Comparison of ENCODE assay signal across 24 mouse cellular contexts in genomic region chr7:100128262-100129041, GRCm38 (mm10). TPM values are rescaled to one million over a fixed set of nuclear protein-coding genes. Genes with fewer than 3 reads are reported as not detected.
A peak's percentile ranks its signal among the peaks of the same experiment; 100 is the strongest.
DNase-seq lines count a peak whose midpoint lies in the region; ATAC-seq lines count a peak whose summit lies in the region.
"Had no signal": no experiment of that assay in that cellular context is flagged by ENCODE, and none has a peak within 500 bp of the region (broad histone marks: within the 10 kb centered on the region; RNA-seq: fewer than 3 reads in every experiment).

No protein-coding gene starts in this region.

- peak; percentile 19; the same call in 1 of the 2 replicates for ATAC-seq in intestine, embryonic 16.5 days
- no peak for ATAC-seq in intestine, embryonic 15.5 days
- ATAC-seq in megakaryocyte progenitor cell, adult 5-6 weeks (replicated peaks; ENCODE audit: poor library complexity) = peak; percentile 52
- ATAC-seq: CD4-positive, CD25-positive, alpha-beta regulatory T cell, adult 4 months; forebrain, embryonic 13.5 days; forebrain, postnatal 0 days; hindbrain, embryonic 16.5 days had no signal

- H3K4me1 ChIP-seq in intestine, embryonic 16.5 days (ENCODE audit: control insufficient read depth, insufficient read depth, low read length) = peaks cover 2% of the 10 kb centered on the region; the same call in 1 of the 2 replicates
- H3K4me1 ChIP-seq in intestine, embryonic 15.5 days (replicated peaks) = no peaks in the 10 kb centered on the region
- H3K4me1 ChIP-seq: forebrain, embryonic 13.5 days; hindbrain, embryonic 13.5 days had no signal

- 77% methylated on average over 7 of the region's 7 CpGs for WGBS in intestine, embryonic 16.5 days
- WGBS in intestine, embryonic 15.5 days = 75% methylated on average over 7 of the region's 7 CpGs

- H3K4me3 ChIP-seq in intestine, embryonic 16.5 days (ENCODE audit: low read length) = no peak overlapping the region
- H3K4me3 ChIP-seq in intestine, embryonic 15.5 days (replicated peaks) = no peak overlapping the region
- H3K4me3 ChIP-seq: forebrain, embryonic 10.5 days; forebrain, embryonic 13.5 days; hindbrain, embryonic 10.5 days; hindbrain, embryonic 13.5 days had no signal

- no peak overlapping the region for H3K4me2 ChIP-seq in intestine, embryonic 16.5 days (ENCODE audit: low read depth, low read length)
- no peak overlapping the region for H3K4me2 ChIP-seq in intestine, embryonic 15.5 days (replicated peaks)
- H3K4me2 ChIP-seq: forebrain, embryonic 13.5 days; heart, embryonic 11.5 days; hindbrain, embryonic 13.5 days had no signal

- peak; percentile 34 for DNase-seq in testis, postnatal 10 days (ENCODE audit: low spot score)
- DNase-seq in testis, postnatal 14 days (ENCODE audit: low spot score) = no peak
- DNase-seq in adipocyte (ENCODE audit: low spot score) = no peak
- no peak for DNase-seq in neural tube, embryonic 10.5 days (ENCODE audit: extremely low spot score, low spot score)
- DNase-seq: adrenal gland, adult 8-10 months; adrenal gland, postnatal 25 days; cerebellum, adult 11-12 months; cerebellum, adult 8-10 months; cerebellum, postnatal 10 days; cerebellum, postnatal 36 days; forebrain, postnatal 0 days; gastrocnemius, postnatal 25 days; heart, postnatal 36 days had no signal

- no peaks in the 10 kb centered on the region for H3K9me3 ChIP-seq in intestine, embryonic 16.5 days (ENCODE audit: control insufficient read depth, low read length)
- no peaks in the 10 kb centered on the region for H3K9me3 ChIP-seq in intestine, embryonic 15.5 days
- H3K9me3 ChIP-seq: forebrain, embryonic 13.5 days; hindbrain, embryonic 10.5 days; hindbrain, embryonic 13.5 days had no signal

- H3K27me3 ChIP-seq in intestine, embryonic 16.5 days (replicated peaks; ENCODE audit: control insufficient read depth, insufficient read depth, low read length) = no peaks in the 10 kb centered on the region
- H3K27me3 ChIP-seq in intestine, embryonic 15.5 days (replicated peaks) = no peaks in the 10 kb centered on the region
- H3K27me3 ChIP-seq: forebrain, embryonic 13.5 days; hindbrain, embryonic 13.5 days had no signal

- H3K36me3 ChIP-seq in intestine, embryonic 16.5 days (ENCODE audit: control insufficient read depth, insufficient read depth, low read length) = no peaks in the 10 kb centered on the region
- H3K36me3 ChIP-seq in intestine, embryonic 15.5 days = no peaks in the 10 kb centered on the region
- H3K36me3 ChIP-seq: forebrain, embryonic 10.5 days; hindbrain, embryonic 10.5 days; hindbrain, embryonic 13.5 days had no signal

- no peak overlapping the region for H3K27ac ChIP-seq in intestine, embryonic 16.5 days (ENCODE audit: low read length)
- no peak overlapping the region for H3K27ac ChIP-seq in intestine, embryonic 15.5 days
- H3K27ac ChIP-seq: forebrain, embryonic 10.5 days; forebrain, embryonic 13.5 days; hindbrain, embryonic 13.5 days had no signal

- H3K9ac ChIP-seq in intestine, embryonic 16.5 days (ENCODE audit: low read depth, low read length) = no peak overlapping the region
- H3K9ac ChIP-seq in intestine, embryonic 15.5 days = no peak overlapping the region
- H3K9ac ChIP-seq: forebrain, embryonic 13.5 days; forebrain, postnatal 0 days; hindbrain, embryonic 13.5 days had no signal

RNA-seq across cellular contexts. Expression of gene Pold3, which starts 7.1 kb away (rescaled TPM):
- 41.0 and 45.7 TPM in 2 replicates for polyA plus RNA-seq in intestine, embryonic 16.5 days (2015; fragmentation: Nextera tagmentation; extraction: Ambion mirVana)
- 52.6 and 54.7 TPM in 2 replicates for polyA plus RNA-seq in intestine, embryonic 15.5 days (2015; fragmentation: Nextera tagmentation; extraction: Ambion mirVana)
- total RNA-seq in megakaryocyte progenitor cell, adult 5-6 weeks (2015) = 49.4 and 51.4 TPM in 2 replicates
- 119 and 166 TPM in 2 replicates for total RNA-seq in megakaryocyte progenitor cell, adult 5-6 weeks (2017)

RNA-seq across cellular contexts. Expression of gene Lipt2, which starts 30.6 kb away (rescaled TPM):
- 15.6 and 16.4 TPM in 2 replicates for polyA plus RNA-seq in intestine, embryonic 16.5 days (2015; fragmentation: Nextera tagmentation; extraction: Ambion mirVana)
- polyA plus RNA-seq in intestine, embryonic 15.5 days (2015; fragmentation: Nextera tagmentation; extraction: Ambion mirVana) = 21.9 and 23.0 TPM in 2 replicates
- total RNA-seq in megakaryocyte progenitor cell, adult 5-6 weeks (2015) = 11.8 and 12.4 TPM in 2 replicates
- total RNA-seq in megakaryocyte progenitor cell, adult 5-6 weeks (2017) = 5.5 and 13.3 TPM in 2 replicates
- polyA plus RNA-seq: CD4-positive, CD25-positive, alpha-beta regulatory T cell, adult 4 months had no signal

RNA-seq across cellular contexts. Expression of gene Kcne3, which starts 47.9 kb away (rescaled TPM):
- polyA plus RNA-seq in intestine, embryonic 16.5 days (2015; fragmentation: Nextera tagmentation; extraction: Ambion mirVana) = 57.7 and 66.6 TPM in 2 replicates
- 58.7 and 63.1 TPM in 2 replicates for polyA plus RNA-seq in intestine, embryonic 15.5 days (2015; fragmentation: Nextera tagmentation; extraction: Ambion mirVana)
- 0.59 and 0.77 TPM in 2 replicates for total RNA-seq in megakaryocyte progenitor cell, adult 5-6 weeks (2015)
- 2.0 and 4.2 TPM in 2 replicates for total RNA-seq in megakaryocyte progenitor cell, adult 5-6 weeks (2017)
- total RNA-seq: forebrain, postnatal 0 days had no signal
- polyA plus RNA-seq: C2C12; CD4-positive, CD25-positive, alpha-beta regulatory T cell, adult 4 months; forebrain, postnatal 0 days had no signal
